Mouse (Mus musculus): ENCODE measurements at regions not wholly inside any gene's neighbourhood (a gene's known extent, or its start where the extent isn't known, plus 50 kb on each side); places are given as distances from the start of the nearest gene placed in this dataset.

GRCm38 (mm10) chr11:112979413-112979812 is 197.4 kb downstream of the Sox9 start:
- DNase-seq (ENCODE audit: low spot score in 2 of 2) = no peak

DNA sequence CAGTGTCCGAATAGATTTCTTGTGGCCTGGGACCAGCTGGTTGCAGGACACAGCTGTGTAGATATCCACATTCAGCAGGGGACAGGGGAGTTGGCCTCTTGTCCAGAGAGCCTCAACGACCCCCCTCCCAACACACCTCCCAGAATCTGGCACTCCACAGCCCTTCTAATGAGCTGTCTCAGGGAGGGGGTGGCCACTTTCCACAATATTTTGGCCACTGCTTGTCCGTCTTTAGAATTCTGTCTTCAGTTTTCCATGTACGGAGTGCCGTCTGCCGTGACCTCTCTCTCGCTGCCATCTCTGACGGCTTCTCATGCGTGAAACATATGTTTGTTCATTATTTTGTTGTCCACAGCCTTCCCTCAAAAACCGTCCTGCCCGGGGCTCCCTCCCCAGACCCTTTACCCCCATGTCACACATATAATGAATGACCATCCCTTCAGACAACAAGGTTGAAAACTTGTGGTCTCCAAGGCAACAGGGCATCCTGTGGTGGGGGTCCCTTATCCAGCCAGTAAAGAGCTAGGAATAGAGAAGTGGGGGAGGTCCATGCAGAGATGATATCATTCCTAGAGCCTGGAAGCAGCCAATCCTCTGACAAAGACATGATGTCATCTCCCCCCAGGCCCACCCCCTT is 200.3 kb downstream of the Sox9 start:
- no peak for DNase-seq (ENCODE audit: low spot score in 2 of 2)

- no peak for DNase-seq (ENCODE audit: low spot score in 2 of 2)
Measured at GRCm38 (mm10) chr11:112982802-112983591, 201.0 kb downstream of the Sox9 start.

DNA sequence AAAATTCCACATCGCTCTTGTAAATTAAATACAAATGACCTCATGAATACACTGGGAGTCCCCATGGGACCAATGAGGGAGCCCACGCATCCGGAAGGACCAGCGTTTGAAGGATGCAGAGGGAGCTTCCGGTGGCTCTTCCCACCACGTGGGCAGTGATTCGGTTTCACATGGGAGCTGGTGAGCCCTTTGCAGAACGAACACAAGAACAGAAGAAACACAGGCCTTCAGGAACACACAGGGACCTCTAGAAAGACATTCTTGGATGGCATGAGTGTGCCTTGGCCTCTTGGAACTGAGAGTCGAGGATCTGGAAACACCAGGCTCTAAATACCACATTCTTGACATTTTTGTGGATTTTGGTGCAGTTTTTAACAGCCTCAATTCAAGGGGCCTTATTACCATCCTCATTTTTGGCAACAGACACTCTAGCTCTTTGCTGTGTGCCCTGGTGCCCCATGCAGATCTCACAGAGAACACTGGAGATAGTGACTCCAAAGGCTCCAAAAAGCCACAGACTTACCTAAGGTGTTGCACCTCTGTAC is 204.1 kb downstream of the Sox9 start:
- no peak for DNase-seq (ENCODE audit: low spot score in 2 of 2)

- DNase-seq (ENCODE audit: low spot score in 2 of 2) = no peak
Measured at GRCm38 (mm10) chr11:112987782-112988181, 205.8 kb downstream of the Sox9 start.

GRCm38 (mm10) chr11:112988900-112989299 is 206.9 kb downstream of the Sox9 start:
- DNase-seq (ENCODE audit: low spot score in 2 of 2) = no peak

GRCm38 (mm10) chr11:112989981-112990512 is 208.0 kb downstream of the Sox9 start:
- DNase-seq (ENCODE audit: low spot score in 2 of 2) = no peak

DNA sequence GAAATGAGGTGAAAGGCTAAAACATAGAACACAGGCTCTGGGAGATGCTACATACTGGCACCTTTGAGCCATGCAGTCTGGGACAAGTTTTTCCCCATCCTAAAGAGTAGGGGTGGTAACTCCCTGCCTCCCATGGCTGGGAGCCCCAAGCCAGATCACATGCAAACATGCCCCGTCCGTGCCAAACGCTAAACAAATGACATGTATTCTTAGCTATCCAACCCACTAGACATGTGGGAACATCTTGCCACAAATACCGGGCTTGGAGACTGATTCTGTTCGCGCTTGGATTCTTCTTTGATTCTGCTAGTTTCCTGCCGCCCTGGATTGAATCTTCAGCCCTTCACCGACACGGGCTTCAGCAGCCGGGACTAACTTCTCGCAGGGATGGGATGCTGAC is 208.7 kb downstream of the Sox9 start:
- DNase-seq (ENCODE audit: low spot score in 2 of 2) = no peak

DNA sequence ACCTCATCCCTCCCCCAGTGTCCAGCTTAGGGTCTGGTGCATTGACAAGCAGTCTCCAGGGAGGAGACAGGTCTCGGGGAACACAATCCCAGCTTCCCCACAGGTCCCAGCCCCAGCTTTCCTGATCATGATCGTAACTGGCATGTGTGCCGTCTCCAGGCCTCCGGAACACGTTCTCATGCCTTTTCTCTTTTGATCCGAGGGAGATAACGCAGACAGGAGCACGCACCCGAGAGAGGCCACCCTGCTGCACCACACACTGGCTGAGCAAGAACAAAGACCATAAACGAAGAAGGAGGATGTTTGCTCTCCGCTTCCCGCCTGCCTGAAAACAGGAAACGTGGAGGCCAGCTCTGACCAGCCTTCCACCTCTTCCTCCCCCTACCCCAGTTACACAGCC is 209.8 kb downstream of the Sox9 start:
- DNase-seq (ENCODE audit: low spot score in 2 of 2) = no peak

- no peak for DNase-seq (ENCODE audit: low spot score in 2 of 2)
Measured at GRCm38 (mm10) chr11:112998777-112999583, 217.0 kb downstream of the Sox9 start.

DNA sequence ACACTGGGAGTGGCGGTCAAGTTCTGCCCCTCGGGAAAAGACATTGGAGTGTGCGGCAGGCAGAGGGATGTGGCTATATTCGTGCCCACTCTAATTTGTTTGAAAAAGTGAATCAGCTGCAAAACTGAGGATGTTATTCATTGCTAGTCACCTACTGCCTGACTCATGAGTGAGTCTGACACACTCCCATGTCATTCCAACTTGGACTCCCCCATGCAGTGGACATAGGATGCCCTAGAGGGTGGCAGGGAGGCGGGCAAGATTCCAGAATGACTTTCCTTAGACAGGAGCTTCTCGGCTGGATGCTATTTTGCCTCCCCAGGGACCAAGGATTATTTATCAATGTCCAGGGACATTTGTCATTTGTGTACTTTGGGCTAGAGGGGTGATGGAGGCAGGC is 219.0 kb downstream of the Sox9 start:
- DNase-seq (ENCODE audit: low spot score in 2 of 2) = no peak

- DNase-seq (ENCODE audit: low spot score in 2 of 2) = no peak
Measured at GRCm38 (mm10) chr11:113005895-113006294, 223.9 kb downstream of the Sox9 start.

DNA sequence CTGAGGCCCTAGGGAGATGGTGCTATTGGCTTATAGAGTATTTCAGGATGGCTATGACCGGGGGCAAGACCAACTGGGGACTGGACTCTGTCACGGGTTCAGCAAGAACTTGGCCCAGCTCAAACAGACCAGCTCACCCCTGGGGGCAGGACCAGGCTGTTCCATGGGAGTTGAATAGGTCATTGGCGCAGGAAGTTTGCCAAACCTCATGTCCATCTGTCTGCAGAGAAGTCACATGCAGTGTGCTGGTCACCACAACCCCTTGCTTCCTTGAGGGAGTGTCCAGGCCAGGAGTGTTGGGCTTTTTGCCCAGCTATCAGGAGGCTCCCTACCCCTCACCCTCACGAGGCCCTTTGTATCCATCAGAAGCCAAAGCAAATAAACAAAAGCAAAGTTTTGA is 226.5 kb downstream of the Sox9 start:
- DNase-seq (ENCODE audit: low spot score in 2 of 2) = no peak

DNA sequence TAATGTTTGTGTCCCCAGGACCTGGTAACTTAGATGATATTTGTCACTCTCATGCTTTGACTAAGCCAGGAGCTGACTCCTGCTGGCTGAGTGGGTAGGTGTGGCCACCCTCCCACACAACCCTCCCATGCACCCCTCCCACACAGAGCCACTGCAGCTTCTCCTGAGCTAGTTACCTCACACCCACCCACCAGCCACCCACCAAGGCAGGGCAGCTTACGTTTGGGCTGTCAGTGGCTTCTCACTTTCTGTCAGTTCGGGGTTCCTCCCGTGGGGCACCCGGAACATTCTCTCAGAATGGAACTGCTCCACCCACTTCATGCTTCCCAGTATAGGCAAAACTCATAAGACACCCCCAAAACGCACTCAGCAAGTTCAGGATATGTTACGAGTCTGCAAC is 227.4 kb downstream of the Sox9 start:
- DNase-seq (ENCODE audit: low spot score in 2 of 2) = no peak

- no peak for DNase-seq (ENCODE audit: low spot score in 2 of 2)
Measured at GRCm38 (mm10) chr11:113010906-113011305, 228.9 kb downstream of the Sox9 start.

- no peak for DNase-seq (ENCODE audit: low spot score in 2 of 2)
Measured at GRCm38 (mm10) chr11:113014186-113015010, 232.4 kb downstream of the Sox9 start.

- no peak for DNase-seq (ENCODE audit: low spot score in 2 of 2)
Measured at GRCm38 (mm10) chr11:113015686-113016304, 233.8 kb downstream of the Sox9 start.

GRCm38 (mm10) chr11:113016801-113017715 is 235.0 kb downstream of the Sox9 start:
- DNase-seq (ENCODE audit: low spot score in 2 of 2) = no peak

DNA sequence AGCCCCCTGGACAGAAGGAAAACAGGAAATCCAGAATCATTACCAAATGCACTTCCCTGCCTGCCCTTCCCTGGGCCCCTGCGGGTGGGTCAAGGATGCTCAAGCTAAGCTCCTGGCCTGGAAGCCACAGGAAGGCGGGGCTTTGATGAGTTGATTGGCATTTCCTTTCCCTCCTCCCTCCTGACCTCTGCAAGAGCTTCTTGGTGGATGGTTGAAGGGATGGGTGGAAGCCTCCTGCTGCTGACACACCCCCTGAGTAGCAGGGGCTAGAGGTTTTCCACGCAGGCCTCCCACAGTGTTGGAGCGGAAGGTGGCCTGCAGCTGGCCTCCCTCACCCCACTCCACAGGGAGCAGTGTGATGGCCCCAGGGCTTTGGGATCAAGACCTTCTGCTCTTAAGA is 239.5 kb downstream of the Sox9 start:
- no peak for DNase-seq (ENCODE audit: low spot score in 2 of 2)

DNA sequence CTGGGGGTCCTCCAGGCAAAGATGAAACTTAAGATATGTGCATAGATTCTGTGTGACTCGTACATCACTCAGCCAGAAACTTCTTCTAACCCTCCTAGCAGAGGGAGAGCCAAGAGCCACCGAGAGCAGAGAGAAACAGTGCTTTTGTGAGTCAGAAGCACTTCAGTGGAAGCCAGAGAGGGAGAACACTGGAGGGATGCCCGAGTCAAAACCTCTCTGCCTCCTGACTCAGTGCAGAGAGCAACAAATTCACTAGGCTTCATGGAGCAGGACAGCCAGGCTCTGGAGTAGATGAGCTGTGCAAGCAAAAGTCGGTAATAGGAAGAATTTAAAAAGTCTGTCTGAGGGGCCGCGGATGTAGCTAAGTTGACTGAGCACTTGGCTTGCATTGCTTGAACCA is 245.0 kb downstream of the Sox9 start:
- no peak for DNase-seq (ENCODE audit: low spot score in 2 of 2)
